In the genomic region with DNA sequence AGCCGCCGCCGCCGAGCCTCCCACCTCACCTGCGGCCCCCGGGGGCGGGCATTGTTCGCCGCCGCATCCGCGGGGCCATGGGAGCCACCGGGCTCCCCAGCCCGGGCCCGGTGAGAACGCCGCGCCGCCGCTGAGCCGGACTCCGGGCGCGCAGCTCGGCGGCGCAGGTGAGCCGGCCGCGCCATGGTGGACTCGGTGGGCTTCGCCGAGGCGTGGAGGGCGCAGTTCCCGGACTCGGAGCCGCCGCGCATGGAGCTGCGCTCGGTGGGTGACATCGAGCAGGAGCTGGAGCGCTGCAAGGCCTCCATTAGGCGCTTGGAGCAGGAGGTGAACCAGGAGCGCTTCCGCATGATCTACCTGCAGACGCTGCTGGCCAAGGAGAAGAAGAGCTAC, we compare ENCODE assay signal across 9 mouse cellular contexts. TPM values are rescaled to one million over a fixed set of nuclear protein-coding genes. Genes with fewer than 3 reads are reported as not detected.
DNase-seq lines count a peak whose midpoint lies in the region; ATAC-seq lines count a peak whose summit lies in the region.
"Had no signal": no experiment of that assay in that cellular context is flagged by ENCODE, and none has a peak within 500 bp of the region (broad histone marks: within the 10 kb centered on the region; RNA-seq: fewer than 3 reads in every experiment).

No protein-coding gene starts in this region.

- peak overlapping the region; percentile 95 for H3K4me2 ChIP-seq in forebrain, embryonic 13.5 days
- H3K4me2 ChIP-seq in neural tube, embryonic 12.5 days (replicated peaks): peak overlapping the region; percentile 84

- ATAC-seq in forebrain, embryonic 13.5 days: peak; percentile 51
- ATAC-seq in neural tube, embryonic 12.5 days (ENCODE audit: low FRiP score, low read depth): peak; percentile 27
- ATAC-seq in granulocyte monocyte progenitor cell, adult 5-6 weeks (replicated peaks; ENCODE audit: poor library complexity, severe bottlenecking): no peak

- H3K36me3 ChIP-seq in forebrain, embryonic 13.5 days (ENCODE audit: poor library complexity, severe bottlenecking): peaks cover 11% of the 10 kb centered on the region; the same call in 1 of the 2 replicates
- 0 out of 2 replicates have a peak, but pooled peaks cover 4% of the 10 kb centered on the region for H3K36me3 ChIP-seq in neural tube, embryonic 12.5 days

- H3K9ac ChIP-seq in forebrain, embryonic 13.5 days: peak overlapping the region; percentile 90
- H3K9ac ChIP-seq in neural tube, embryonic 12.5 days: peak overlapping the region; percentile 89

- H3K4me3 ChIP-seq in forebrain, embryonic 13.5 days: peak overlapping the region; percentile 90
- peak overlapping the region; percentile 88 for H3K4me3 ChIP-seq in neural tube, embryonic 12.5 days

- no peaks in the 10 kb centered on the region for H3K27me3 ChIP-seq in forebrain, embryonic 13.5 days
- H3K27me3 ChIP-seq in neural tube, embryonic 12.5 days (replicated peaks): no peaks in the 10 kb centered on the region

- peak; percentile 40 for DNase-seq in adrenal gland, postnatal 10 days
- DNase-seq in adrenal gland, adult 8-10 months: no peak
- DNase-seq in right cerebral cortex, postnatal 4 days: peak; percentile 45
- no peak for DNase-seq in right cerebral cortex, postnatal 36 days (ENCODE audit: low spot score in 2 of 2)
- DNase-seq in kidney, postnatal 25 days: peak; percentile 6 to 56

- no peaks in the 10 kb centered on the region for H3K9me3 ChIP-seq in forebrain, embryonic 13.5 days (replicated peaks)
- H3K9me3 ChIP-seq in neural tube, embryonic 12.5 days: no peaks in the 10 kb centered on the region

- H3K27ac ChIP-seq in forebrain, embryonic 13.5 days: peak overlapping the region; percentile 82
- peak overlapping the region; percentile 68; the same call in 1 of the 2 replicates for H3K27ac ChIP-seq in neural tube, embryonic 12.5 days

- WGBS in forebrain, embryonic 13.5 days: under 1% methylated on average over 36 of the region's 48 CpGs
- WGBS in neural tube, embryonic 12.5 days: under 1% methylated on average over 47 of the region's 48 CpGs

- peaks cover 71% of the 10 kb centered on the region for H3K4me1 ChIP-seq in forebrain, embryonic 13.5 days
- peaks cover 63% of the 10 kb centered on the region for H3K4me1 ChIP-seq in neural tube, embryonic 12.5 days

RNA-seq across cellular contexts. Expression of a gene that starts 0.4 kb away (rescaled TPM):
- 10 to 100 TPM; 21.6 to 24.0 TPM for total RNA-seq in adrenal gland, postnatal 10 days (2021)
- 10 to 100 TPM; 33.7 to 76.4 (median 56.5) TPM for total RNA-seq in adrenal gland, adult 8-10 months (2022)
- 11.5 and 13.5 TPM in 2 replicates for polyA plus RNA-seq in forebrain, embryonic 13.5 days (2015; fragmentation: Nextera tagmentation; extraction: Ambion mirVana)
- polyA plus RNA-seq in neural tube, embryonic 12.5 days (2016; fragmentation: Nextera tagmentation; extraction: Ambion mirVana): 11.5 and 13.6 TPM in 2 replicates
- 28.1 and 32.0 TPM in 2 replicates for total RNA-seq in granulocyte monocyte progenitor cell, adult 5-6 weeks (2014; fragmentation: Nextera tagmentation)
- 17.7 and 24.5 TPM in 2 replicates for total RNA-seq in granulocyte monocyte progenitor cell, adult 5-6 weeks (2017)

RNA-seq across cellular contexts. Expression of a gene that starts 24.0 kb away (rescaled TPM):
- total RNA-seq in adrenal gland, postnatal 10 days (2021): 10 to 100 TPM in 1 of 2 experiments, 1 to 10 TPM in 1; 7.1 to 12.5 TPM
- total RNA-seq in adrenal gland, adult 8-10 months (2022): 10 to 100 TPM; 14.1 to 46.3 (median 30.9) TPM
- 11.3 and 14.4 TPM in 2 replicates for polyA plus RNA-seq in forebrain, embryonic 13.5 days (2015; fragmentation: Nextera tagmentation; extraction: Ambion mirVana)
- 8.9 and 10.6 TPM in 2 replicates for polyA plus RNA-seq in neural tube, embryonic 12.5 days (2016; fragmentation: Nextera tagmentation; extraction: Ambion mirVana)
- total RNA-seq in granulocyte monocyte progenitor cell, adult 5-6 weeks (2014; fragmentation: Nextera tagmentation): 1.6 and 2.1 TPM in 2 replicates
- 0.99 TPM in 1 of 2 replicates, not detected in the other for total RNA-seq in granulocyte monocyte progenitor cell, adult 5-6 weeks (2017)

RNA-seq across cellular contexts. Expression of a gene that starts 28.5 kb away (rescaled TPM):
- total RNA-seq in adrenal gland, postnatal 10 days (2021): under 1 TPM in 1 of 2 experiments, not detected in 1; 0.39 TPM
- total RNA-seq in adrenal gland, adult 8-10 months (2022): 1 to 10 TPM in 2 of 4 experiments, under 1 TPM in 1, not detected in 1; 0.91 to 3.3 (median 1.5) TPM
- polyA plus RNA-seq in forebrain, embryonic 13.5 days (2015; fragmentation: Nextera tagmentation; extraction: Ambion mirVana): 0.31 and 0.67 TPM in 2 replicates
- polyA plus RNA-seq in neural tube, embryonic 12.5 days (2016; fragmentation: Nextera tagmentation; extraction: Ambion mirVana): not detected in 2 replicates
- total RNA-seq in granulocyte monocyte progenitor cell, adult 5-6 weeks (2014; fragmentation: Nextera tagmentation): not detected in 2 replicates
- not detected in 2 replicates for total RNA-seq in granulocyte monocyte progenitor cell, adult 5-6 weeks (2017)
- total RNA-seq: heart, postnatal 14 days had no signal

Comparison
In these comparisons a context has a peak if more than half of its experiments do, and no peak if none do; other contexts are left out.
1. DNase-seq: peak in adrenal gland, postnatal 10 days (single experiment), right cerebral cortex, postnatal 4 days (single experiment) and kidney, postnatal 25 days (2 of 2); none in adrenal gland, adult 8-10 months (single experiment) and right cerebral cortex, postnatal 36 days (0 of 2).